Mouse (Mus musculus) adrenal gland, postnatal 25 days (tissue): ENCODE data around the gene Gm10409. TPM values are rescaled to one million over a fixed set of nuclear protein-coding genes. Genes with fewer than 3 reads are reported as not detected.
"Not testable (repeated sequence)": the region's sequence is repeated elsewhere in the genome, so short reads cannot be mapped to it uniquely, and the experiment has no call there.

Source experiments
- DNase-seq: peaks from one replicate; pipeline ENCODE4 v3.0.0; 2021; ENCODE audit warnings: mixed read lengths
- long read RNA-seq: library from polyadenylated mRNA; stranded (forward); transcript quantifications from one replicate; pipeline ENCODE4 v2.0.0, GENCODE M21; 2021
- total RNA-seq: library from RNA; stranded (reverse); gene quantifications from 2 replicates; pipeline ENCODE4 v1.2.3, GENCODE M21; 2021

The Gm10409 gene
- 0.43 and 0.71 TPM in 2 replicates for total RNA-seq
- long read RNA-seq = 0 reads

- DNase-seq = not testable (repeated sequence)
These were observed at the start of gene Gm10409 for GRCm38 (mm10) chr14:3412314-3412713. Gm10409 (plus strand) TSS chr14:3412614.

DNA sequence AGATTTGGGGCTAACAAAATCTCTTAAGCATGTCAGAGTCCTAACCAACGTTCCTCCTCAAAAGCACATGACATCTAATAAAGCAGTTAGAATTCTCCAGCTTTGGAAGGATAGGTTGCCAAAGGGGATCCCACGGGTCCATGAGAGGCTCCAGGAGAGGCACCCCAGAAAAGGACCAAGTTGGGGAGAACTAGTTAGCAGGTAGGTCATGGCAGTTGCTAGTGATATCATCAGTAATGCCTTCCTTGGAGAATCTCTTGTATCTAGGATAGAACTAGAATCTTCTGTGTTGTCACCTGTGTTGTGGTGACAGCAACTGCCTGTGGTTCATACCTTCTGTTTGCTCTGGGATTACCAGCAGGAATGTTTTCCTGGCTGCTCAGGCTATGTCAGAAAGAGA lies 17.6 kb upstream of the Gm10409 start, which contains the start of gene Gm10413:
Gm10413 (plus strand) TSS at position 301 of the 400 bp plus-strand sequence.
- not testable (repeated sequence) for DNase-seq

DNA sequence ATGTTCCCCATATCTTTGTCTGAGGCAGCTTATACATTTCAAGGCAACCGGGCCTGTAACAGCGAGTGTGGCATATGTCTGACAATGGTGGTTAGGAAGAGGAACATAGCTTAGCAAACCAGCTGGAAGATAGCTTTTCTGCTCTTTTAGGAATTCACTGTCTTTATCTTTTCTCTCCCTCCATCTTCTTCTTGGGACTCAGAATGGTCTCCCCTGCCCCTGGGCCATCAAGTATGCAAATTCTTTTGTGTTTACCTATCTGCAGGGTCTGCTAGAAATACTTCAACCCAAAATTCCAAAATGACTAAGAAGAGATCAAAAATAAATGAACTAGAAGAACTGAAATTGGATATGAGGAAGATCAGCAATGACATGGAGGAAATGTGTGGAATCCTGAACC lies 15.4 kb downstream of the Gm10409 start, which contains the start of gene Gm3005:
Gm3005 (plus strand) TSS at position 301 of the 400 bp plus-strand sequence.
- DNase-seq = not testable (repeated sequence)

DNA sequence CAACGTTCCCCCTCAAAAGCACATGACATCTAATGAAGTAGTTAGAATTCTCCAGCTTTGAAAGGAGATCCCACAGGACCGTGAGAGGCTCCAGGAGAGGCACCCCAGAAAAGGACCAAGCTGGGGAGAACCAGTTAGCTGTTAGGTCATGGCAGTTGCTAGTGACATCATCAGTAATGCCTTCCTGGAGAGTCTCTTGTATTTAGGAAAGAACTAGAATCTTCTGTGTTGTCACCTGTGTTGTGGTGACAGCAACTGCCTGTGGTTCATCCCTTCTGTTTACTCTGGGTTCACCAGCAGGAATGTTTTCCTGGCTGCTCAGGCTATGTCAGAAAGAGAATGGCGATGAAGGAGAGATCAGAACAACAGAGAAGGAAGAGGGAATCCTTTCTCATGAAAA lies 36.7 kb downstream of the Gm10409 start, which contains the start of gene Gm10408:
Gm10408 (plus strand) TSS at position 301 of the 400 bp plus-strand sequence.
- DNase-seq = not testable (repeated sequence)

Other genes with a start within 250 kb of the Gm10409 start
- gene Gm5795, start 224.4 kb upstream of the Gm10409 start, total RNA-seq = not detected in 2 replicates
- 0.52 TPM in 1 of 2 replicates, not detected in the other for gene D830030K20Rik, start 204.1 kb upstream of the Gm10409 start, total RNA-seq
- gene Gm2956, start 80.0 kb upstream of the Gm10409 start, total RNA-seq = not detected in 2 replicates
- not detected in 2 replicates for gene Gm10413, start 17.5 kb upstream of the Gm10409 start, total RNA-seq
- not detected in 2 replicates for gene Gm3005, start 15.5 kb downstream of the Gm10409 start, total RNA-seq
- not detected in 2 replicates for gene Gm10408, start 36.8 kb downstream of the Gm10409 start, total RNA-seq
- gene Gm3012, start 221.9 kb downstream of the Gm10409 start, total RNA-seq = not detected in 2 replicates
- 0.43 and 0.71 TPM in 2 replicates for gene Gm3020, start 239.4 kb downstream of the Gm10409 start, total RNA-seq